Mouse (Mus musculus) left cerebral cortex, adult 2 months (tissue): ENCODE measurements around the gene Pde10a. TPM values are rescaled to one million over a fixed set of nuclear protein-coding genes. Genes with fewer than 3 reads are reported as not detected.
"Not testable (repeated sequence)": the region's sequence is repeated elsewhere in the genome, so short reads cannot be mapped to it uniquely, and the experiment has no call there.

ENCODE experiments used
- DNase-seq, 2 experiments: peaks; one replicate each; pipeline ENCODE4 v3.0.0; 2021 to 2022; ENCODE audit warnings: low spot score in 2 of 2, mixed read lengths in 1 of 2; ENCODE audit errors: extremely low spot score in 1 of 2
- H3K27ac ChIP-seq: fragments of 200-600 bp; 2 replicates; pipeline ENCODE4 v1.8.1; 2022
- H3K4me3 ChIP-seq: fragments of 200-600 bp; 2 replicates; pipeline ENCODE4 v1.8.1; 2022
- CTCF ChIP-seq: fragments of 200-600 bp; IDR thresholded peaks from 2 replicates; pipeline ENCODE4 v1.8.1; 2022; ENCODE audit warnings: antibody characterized with exemption, mild to moderate bottlenecking, moderate library complexity
- intact Hi-C: fragments of 180-260 bp; cut with DNase I; formaldehyde crosslinking; loops from one replicate; pipeline ENCODE4 v1.15.1; 2025
- total RNA-seq, 2 experiments: library from RNA; stranded (reverse); gene quantifications; 2 replicates each; pipeline ENCODE4 v1.2.3; 2021

Gene Pde10a
- total RNA-seq, 2 experiments from 2014 or later = 78.0 to 113 TPM

DNA sequence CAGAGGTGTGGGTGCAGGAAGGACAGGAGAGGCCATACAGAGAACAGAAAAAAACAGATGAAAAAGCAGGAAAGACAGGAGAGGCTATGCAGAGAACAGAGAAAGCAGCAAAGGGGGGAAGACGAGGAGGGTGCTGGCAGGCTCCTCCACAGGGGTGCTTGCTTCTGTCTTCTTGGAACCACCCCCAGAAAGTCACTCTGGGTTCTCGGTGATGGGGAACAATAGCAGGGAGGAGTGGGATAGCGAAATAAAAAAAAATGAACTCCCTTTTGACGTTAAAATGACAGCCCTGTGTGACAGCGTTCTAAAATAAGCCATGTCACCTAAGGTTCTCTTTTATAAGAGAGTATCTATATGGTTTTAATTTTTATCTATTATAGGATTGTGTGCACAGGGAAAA lies 141.7 kb downstream of the Pde10a start:
- intact Hi-C loops = no loop called here
- no peak overlapping the region for H3K4me3 ChIP-seq
- H3K27ac ChIP-seq = no peak overlapping the region
- no peak for TF ChIP-seq CTCF
- no peak for DNase-seq

DNA sequence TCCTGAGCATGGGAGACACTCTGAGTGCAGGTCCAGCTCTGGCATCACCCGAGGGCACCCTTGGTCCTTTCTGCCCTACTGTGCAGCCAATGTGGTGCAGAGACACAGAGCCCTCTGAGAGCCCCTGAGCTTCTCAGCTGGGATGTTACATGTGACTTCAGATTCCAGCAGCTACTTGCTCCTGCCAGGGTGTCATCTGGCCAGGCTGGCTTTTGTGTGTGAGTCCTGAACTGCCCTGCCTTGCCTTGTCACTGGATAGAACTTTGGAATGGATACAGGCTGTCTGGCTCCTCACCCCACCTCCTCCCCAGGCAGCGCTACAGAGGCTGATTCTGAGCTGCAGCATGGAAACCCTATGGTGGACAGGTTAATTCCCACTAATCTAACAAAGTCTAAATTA lies 149.5 kb downstream of the Pde10a start:
- H3K4me3 ChIP-seq = no peak overlapping the region
- H3K27ac ChIP-seq = no peak overlapping the region
- intact Hi-C loops = no loop called here
- DNase-seq = no peak
- TF ChIP-seq CTCF = no peak

DNA sequence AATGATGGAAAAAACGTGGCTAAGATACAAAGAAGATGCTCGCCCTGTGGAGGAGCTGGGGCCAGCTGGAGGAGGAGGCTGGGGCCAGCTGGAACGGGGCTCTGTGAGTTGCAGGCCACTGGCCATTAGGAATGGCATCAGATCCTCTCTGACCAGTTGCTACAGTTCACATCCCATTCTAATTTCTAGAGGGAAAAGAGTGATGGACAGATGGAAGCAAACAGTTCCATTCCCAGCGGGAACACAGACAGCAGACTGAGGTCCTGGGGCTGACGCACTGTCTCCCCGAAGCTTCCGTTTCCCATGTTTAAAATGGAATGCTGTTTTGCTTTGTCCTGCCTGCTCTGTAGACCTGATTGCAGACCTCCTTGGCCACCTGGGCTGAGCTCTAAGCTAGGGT lies 161.2 kb downstream of the Pde10a start:
- no peak for TF ChIP-seq CTCF
- intact Hi-C loops = no loop called here
- no peak for DNase-seq
- H3K27ac ChIP-seq = no peak overlapping the region
- no peak overlapping the region for H3K4me3 ChIP-seq

DNA sequence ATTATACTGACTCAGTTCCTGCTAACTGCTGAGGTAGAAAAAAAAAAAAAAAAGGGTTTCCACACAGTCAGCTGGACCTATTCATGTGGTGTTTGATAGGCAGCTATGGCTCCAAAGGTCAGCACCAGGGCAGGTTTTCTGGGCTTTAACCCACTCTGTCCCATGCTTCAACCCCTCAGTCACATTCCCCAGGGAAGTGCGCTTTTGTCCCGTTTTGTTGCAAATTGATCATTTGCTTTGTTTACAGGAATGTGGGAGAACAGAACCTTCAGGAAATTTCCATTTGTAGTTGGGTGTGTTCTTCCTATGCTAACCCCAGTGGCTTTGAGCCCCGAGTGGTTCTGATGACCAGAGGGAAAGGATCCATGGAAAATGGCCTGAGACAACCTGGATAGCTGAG lies 162.9 kb downstream of the Pde10a start:
- intact Hi-C loops = no loop called here
- Histone ChIP-seq H3K27ac (no peak overlapping the region), H3K4me3 (no peak overlapping the region)
- no peak for DNase-seq
- no peak for TF ChIP-seq CTCF

DNA sequence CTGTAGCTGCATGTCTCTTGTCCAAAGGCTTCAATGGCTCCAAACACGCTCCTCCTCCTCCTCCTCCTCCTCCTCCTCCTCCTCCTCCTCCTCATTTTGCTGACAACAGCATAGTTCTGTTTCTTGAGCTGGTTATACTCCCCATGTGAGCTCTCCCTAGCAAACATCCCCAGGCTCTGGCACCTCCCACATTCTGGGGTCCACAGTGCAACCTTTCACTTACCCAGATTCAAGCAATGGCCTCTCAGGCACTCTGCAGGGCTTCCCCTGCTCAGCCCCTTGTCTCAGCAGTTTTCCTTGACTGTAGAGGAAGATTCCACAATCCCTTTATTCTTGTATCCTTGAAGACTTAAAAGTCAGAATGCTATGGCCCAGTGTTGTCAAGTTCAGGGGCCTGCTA lies 173.1 kb downstream of the Pde10a start:
- no peak overlapping the region for H3K27ac ChIP-seq
- intact Hi-C loops = no loop called here
- no peak overlapping the region for H3K4me3 ChIP-seq
- no peak for TF ChIP-seq CTCF
- DNase-seq = peak in 1 of 2 experiments; percentile 2

DNA sequence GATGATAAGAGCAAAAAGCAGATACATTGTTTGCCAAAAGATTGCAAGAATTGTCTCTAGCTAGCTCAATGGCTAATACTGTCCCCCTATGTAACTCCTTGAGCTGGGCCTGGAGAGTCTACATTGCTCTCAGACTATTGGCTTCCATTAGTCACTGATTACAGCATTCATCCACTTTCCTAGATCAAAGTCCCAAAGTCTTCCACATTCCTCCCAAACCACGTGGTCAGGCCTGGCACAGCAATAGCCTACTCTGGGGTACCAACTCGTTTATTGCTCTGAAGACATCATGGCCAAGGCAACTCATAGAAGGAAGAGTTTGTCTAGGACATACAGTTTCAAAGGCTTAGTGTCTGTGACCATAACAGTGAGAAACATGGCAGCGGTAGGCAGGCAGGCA lies 173.6 kb downstream of the Pde10a start:
- intact Hi-C loops = no loop called here
- no peak for TF ChIP-seq CTCF
- peak in 1 of 2 experiments; percentile 5 for DNase-seq

DNA sequence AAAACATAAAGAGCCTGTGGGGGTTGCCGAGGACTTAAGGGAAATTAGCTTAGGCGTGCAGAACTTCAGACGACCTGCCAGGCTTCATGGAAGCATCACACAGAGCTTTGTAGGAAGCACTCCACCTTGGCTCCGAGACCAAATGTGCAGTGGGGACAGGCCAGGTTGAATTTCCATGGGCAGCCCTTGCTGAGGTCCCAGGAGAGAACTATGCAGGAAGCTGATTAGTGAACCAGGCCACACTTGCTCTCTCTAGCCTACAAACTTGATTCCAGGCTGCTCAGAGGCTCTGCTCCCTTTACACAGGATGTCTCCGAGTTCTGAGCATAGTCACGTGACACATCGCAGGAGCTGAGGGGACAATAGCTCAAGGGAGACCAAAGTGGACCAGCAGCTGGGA lies 175.9 kb downstream of the Pde10a start:
- no peak overlapping the region for H3K4me3 ChIP-seq
- H3K27ac ChIP-seq = no peak overlapping the region
- DNase-seq = peak in 1 of 2 experiments; percentile 8
- no peak for TF ChIP-seq CTCF
- intact Hi-C loops = no loop called here

More for the DNA sequence above, 173.6 kb downstream of the Pde10a start:
- no peak overlapping the region for H3K4me3 ChIP-seq
- H3K27ac ChIP-seq = no peak overlapping the region

DNA sequence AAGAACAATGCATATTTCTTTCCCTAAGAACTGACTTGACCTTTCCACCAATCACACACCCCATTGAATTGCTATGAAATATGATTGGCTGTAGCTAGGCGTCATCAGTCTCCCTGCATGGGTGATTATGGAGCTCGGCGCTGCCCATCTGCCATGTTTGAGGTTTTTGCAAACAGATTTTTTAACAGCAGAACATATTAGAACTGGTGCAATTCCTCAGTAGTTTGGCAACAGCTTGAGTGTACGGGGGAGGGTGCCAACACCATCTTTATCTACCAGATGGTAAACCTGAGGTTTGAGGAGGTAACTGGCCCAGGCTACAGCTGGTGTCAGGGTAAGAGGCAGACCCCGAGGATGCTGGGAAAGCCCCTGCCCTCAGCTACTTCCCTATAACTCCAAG lies 177.3 kb downstream of the Pde10a start:
- TF ChIP-seq CTCF = no peak
- Histone ChIP-seq H3K27ac (no peak overlapping the region), H3K4me3 (no peak overlapping the region)
- peak in 1 of 2 experiments; percentile 28 for DNase-seq
- intact Hi-C loops = no loop called here

DNA sequence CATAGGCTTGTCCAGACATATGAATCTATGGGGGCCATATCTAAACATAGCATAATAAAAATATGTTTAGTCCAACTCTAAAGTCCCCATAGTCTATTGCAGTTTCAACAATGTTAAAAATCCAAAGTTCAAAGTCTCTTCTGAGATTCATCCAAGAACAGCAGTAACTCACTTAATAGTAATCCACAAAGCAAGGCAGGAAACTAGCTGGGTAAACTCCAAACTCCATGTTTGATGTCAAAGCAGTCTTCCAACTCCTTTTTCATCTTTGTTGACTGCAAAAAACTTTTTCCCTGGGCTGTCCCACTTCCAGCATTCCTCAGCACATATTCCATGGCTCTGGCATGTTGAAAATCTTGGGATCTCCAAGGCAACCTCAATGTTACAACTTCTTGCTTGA lies 182.8 kb downstream of the Pde10a start:
- intact Hi-C loops = no loop called here
- no peak overlapping the region for H3K27ac ChIP-seq
- no peak for TF ChIP-seq CTCF
- no peak for DNase-seq
- H3K4me3 ChIP-seq = no peak overlapping the region

DNA sequence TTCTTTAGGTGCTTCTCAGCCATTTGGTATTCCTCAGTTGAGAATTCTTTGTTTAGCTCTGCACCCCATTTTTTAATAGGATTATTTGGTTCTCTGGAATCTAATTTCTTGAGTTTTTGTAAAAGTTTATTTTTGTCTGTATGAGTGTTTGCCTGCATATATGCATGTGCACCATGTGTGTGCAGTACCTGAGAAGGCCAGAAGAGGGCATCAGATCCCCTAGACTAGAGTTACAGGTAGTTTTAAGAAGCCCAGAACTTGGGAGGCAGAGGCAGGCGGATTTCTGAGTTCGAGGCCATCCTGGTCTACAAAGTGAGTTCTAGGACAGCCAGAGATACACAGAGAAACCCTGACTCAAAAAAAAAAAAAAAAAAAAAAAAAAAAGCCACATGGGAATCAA lies 187.6 kb downstream of the Pde10a start:
- DNase-seq, intact Hi-C loops: not testable (repeated sequence)

DNA sequence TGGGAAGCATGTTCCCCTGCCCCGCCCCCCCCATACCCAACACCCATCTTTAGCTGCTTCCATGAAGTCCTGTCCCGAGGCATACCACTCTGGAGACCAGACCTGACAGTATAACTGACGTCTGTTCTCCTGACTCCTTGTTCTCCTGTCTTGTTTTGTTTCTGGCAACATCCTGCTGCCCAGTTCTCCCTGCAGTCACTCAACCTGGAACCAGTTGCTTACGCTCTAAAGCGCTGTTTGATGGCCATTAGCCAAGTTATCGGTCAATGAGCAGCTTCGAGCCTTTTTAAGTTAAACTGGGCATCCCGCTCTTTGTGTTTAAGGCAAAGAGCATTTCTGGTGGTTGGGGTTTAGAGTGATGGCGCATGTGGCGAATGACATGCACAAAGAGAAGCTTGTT lies 195.8 kb downstream of the Pde10a start:
- Histone ChIP-seq H3K27ac (no peak overlapping the region), H3K4me3 (no peak overlapping the region)
- TF ChIP-seq CTCF = no peak
- no peak for DNase-seq
- intact Hi-C loops = no loop called here

More for the DNA sequence above, 187.6 kb downstream of the Pde10a start:
- TF ChIP-seq CTCF = peak; percentile 11
- not testable (repeated sequence) for H3K27ac ChIP-seq, H3K4me3 ChIP-seq

DNA sequence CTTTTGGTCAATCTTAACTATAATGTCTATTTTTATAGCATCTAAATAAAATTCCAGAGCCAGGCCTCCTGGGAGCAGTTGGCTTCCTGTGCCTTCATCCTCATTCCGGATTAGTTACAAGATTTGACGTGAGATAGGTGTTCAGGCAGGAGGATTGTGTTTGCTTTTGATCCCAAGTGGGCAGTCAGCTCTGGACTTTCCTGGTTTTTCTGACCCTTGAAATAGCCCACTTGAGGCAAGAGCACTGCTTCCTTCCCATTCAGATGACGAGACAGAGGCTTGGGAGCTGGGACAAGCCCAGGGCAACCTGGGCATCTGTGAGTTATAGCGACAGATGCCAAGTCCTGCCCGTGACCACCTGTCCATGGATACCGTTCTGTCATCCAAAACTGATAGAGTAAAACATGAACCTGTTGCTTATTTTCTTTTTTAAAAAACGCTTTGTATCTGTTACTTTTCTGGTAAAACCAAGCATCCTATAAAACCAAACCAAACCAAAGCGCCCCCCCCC lies 199.3 kb downstream of the Pde10a start:
- no peak for TF ChIP-seq CTCF
- no peak overlapping the region for H3K27ac ChIP-seq
- no peak overlapping the region for H3K4me3 ChIP-seq
- intact Hi-C loops = no loop called here
- DNase-seq = no peak

DNA sequence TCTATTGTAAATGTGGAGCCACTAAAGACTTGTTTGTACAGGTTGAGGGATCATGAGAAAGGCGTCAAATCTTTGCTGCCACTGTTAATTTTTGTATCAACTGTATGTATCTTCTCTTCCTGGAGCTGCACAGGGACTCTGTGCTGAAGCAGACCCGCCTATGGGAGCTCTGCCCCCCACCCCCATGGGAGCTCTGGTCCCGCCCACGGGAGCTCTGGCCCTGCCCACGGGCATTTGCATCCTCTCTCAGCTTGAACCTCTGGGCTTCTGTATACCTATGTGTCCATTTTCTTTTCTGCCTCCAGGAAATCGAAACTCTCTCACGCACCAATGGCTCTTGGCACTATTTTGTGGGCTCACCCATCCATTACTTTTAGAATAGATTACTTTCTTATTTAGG lies 203.5 kb downstream of the Pde10a start:
- TF ChIP-seq CTCF = no peak
- no peak for DNase-seq
- intact Hi-C loops = no loop called here
- H3K4me3 ChIP-seq = no peak overlapping the region
- H3K27ac ChIP-seq = no peak overlapping the region
